Mouse (Mus musculus): ENCODE data around the gene Kif21a. TPM values are rescaled to one million over a fixed set of nuclear protein-coding genes. Genes with fewer than 3 reads are reported as not detected.
A peak's percentile ranks its signal among the peaks of the same experiment; 100 is the strongest.

Gene Kif21a
- polyA plus RNA-seq, 1 experiment from 2014 or later, result 14.0 TPM

GRCm38 (mm10) chr15:90962548-90962947, 87.2 kb downstream of the Kif21a start:
- no peak overlapping the region for H3K9ac ChIP-seq (ENCODE audit: low read depth, low read length)
- no peaks in the 10 kb centered on the region for H3K27me3 ChIP-seq (ENCODE audit: insufficient read depth, low read length)
- H3K4me2 ChIP-seq (ENCODE audit: low read length), result no peak overlapping the region
- DNase-seq (ENCODE audit: low spot score) (no peak), ATAC-seq (replicated peaks; ENCODE audit: low FRiP score, low read depth) (no peak)
- no peak overlapping the region for H3K4me3 ChIP-seq (replicated peaks; ENCODE audit: low read depth, low read length)
- no peak for TF ChIP-seq CTCF (IDR thresholded peaks at IDR 0.05; ENCODE audit: low read depth)
- H3K9me3 ChIP-seq (replicated peaks; ENCODE audit: low read length), result no peaks in the 10 kb centered on the region
- no peaks in the 10 kb centered on the region for H3K36me3 ChIP-seq (ENCODE audit: insufficient read depth, low read length)
- no peaks in the 10 kb centered on the region for H3K4me1 ChIP-seq (replicated peaks; ENCODE audit: insufficient read depth, low read length)
- whole genome bisulfite sequencing, result 79% methylated on average over 4 of the region's 4 CpGs
- no peak overlapping the region for H3K27ac ChIP-seq

- TF ChIP-seq CTCF (IDR thresholded peaks at IDR 0.05; ENCODE audit: low read depth), result no peak
- no peaks in the 10 kb centered on the region for H3K4me1 ChIP-seq (replicated peaks; ENCODE audit: insufficient read depth, low read length)
- H3K27me3 ChIP-seq (ENCODE audit: insufficient read depth, low read length), result no peaks in the 10 kb centered on the region
- no peak overlapping the region for H3K27ac ChIP-seq
- H3K9me3 ChIP-seq (replicated peaks; ENCODE audit: low read length), result no peaks in the 10 kb centered on the region
- no peak overlapping the region for H3K9ac ChIP-seq (ENCODE audit: low read depth, low read length)
- ATAC-seq (replicated peaks; ENCODE audit: low FRiP score, low read depth) (no peak), DNase-seq (ENCODE audit: low spot score) (no peak)
- no peak overlapping the region for H3K4me3 ChIP-seq (replicated peaks; ENCODE audit: low read depth, low read length)
- WGBS, result 56% methylated on average over 8 of the region's 8 CpGs
- no peak overlapping the region for H3K4me2 ChIP-seq (ENCODE audit: low read length)
- H3K36me3 ChIP-seq (ENCODE audit: insufficient read depth, low read length), result no peaks in the 10 kb centered on the region
These were observed 88.8 kb downstream of the Kif21a start for GRCm38 (mm10) chr15:90960831-90961554.

- Histone ChIP-seq H3K36me3 (ENCODE audit: insufficient read depth, low read length) (no peaks in the 10 kb centered on the region), H3K9ac (ENCODE audit: low read depth, low read length) (no peak overlapping the region), H3K27ac (no peak overlapping the region), H3K4me3 (replicated peaks; ENCODE audit: low read depth, low read length) (no peak overlapping the region), H3K4me1 (replicated peaks; ENCODE audit: insufficient read depth, low read length) (no peaks in the 10 kb centered on the region), H3K4me2 (ENCODE audit: low read length) (no peak overlapping the region), H3K27me3 (ENCODE audit: insufficient read depth, low read length) (no peaks in the 10 kb centered on the region), H3K9me3 (replicated peaks; ENCODE audit: low read length) (no peaks in the 10 kb centered on the region)
- WGBS, result 93% methylated on average over 6 of the region's 6 CpGs
- DNase-seq (ENCODE audit: low spot score), result peak; percentile 8
- peak; percentile 25; the same call in 1 of the 2 replicates for TF ChIP-seq CTCF (IDR thresholded peaks at IDR 0.05; ENCODE audit: low read depth)
- no peak for ATAC-seq (replicated peaks; ENCODE audit: low FRiP score, low read depth)
These were observed 98.4 kb downstream of the Kif21a start for GRCm38 (mm10) chr15:90951383-90951782.

DNA sequence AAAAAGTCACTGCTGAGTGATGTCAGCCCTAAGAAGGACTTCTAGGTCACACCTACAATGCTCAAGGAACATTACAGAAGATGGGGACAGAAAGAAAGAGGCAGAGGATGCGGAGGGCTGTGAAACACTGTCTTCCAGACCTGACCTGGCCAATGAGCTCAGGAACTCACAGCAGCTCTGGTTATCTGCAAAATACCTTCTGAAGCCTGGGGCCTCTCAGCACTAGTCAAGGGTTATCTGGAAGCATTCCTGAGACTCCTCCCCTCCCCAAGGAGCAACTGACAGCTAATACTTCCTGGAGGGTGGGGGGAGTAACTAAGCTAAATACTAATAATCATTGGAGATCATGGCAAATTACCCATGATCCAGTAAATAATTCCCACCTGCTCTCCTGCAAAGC, 111.3 kb downstream of the Kif21a start:
- 100% methylated on average over 1 of the region's 1 CpGs for WGBS
- Histone ChIP-seq H3K4me3 (replicated peaks; ENCODE audit: low read depth, low read length) (no peak overlapping the region), H3K9ac (ENCODE audit: low read depth, low read length) (no peak overlapping the region), H3K4me1 (replicated peaks; ENCODE audit: insufficient read depth, low read length) (no peaks in the 10 kb centered on the region), H3K27ac (no peak overlapping the region), H3K9me3 (replicated peaks; ENCODE audit: low read length) (no peaks in the 10 kb centered on the region), H3K27me3 (ENCODE audit: insufficient read depth, low read length) (no peaks in the 10 kb centered on the region), H3K4me2 (ENCODE audit: low read length) (no peak overlapping the region), H3K36me3 (ENCODE audit: insufficient read depth, low read length) (no peaks in the 10 kb centered on the region)
- no peak for TF ChIP-seq CTCF (IDR thresholded peaks at IDR 0.05; ENCODE audit: low read depth)
- ATAC-seq (replicated peaks; ENCODE audit: low FRiP score, low read depth), result no peak
- DNase-seq (ENCODE audit: low spot score), result no peak

DNA sequence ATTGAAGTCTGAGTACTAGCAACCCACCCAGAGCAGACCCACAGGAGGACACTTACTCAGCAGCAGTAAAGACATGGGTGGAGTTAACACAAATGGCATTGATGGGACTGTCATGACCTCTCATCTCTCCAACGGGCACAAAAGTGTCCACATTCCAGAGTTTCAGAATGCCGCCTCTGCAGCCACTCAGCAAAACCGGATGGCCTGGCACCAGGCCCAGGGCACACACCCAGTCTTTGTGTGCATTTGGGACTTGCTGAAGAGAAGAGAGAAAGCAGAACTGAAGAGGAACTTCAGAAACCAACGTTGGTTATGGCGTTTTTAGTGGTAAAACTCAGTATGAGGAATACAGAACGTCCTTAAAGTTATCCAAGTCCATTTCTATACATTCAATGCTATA, 114.2 kb downstream of the Kif21a start:
- H3K9me3 ChIP-seq (replicated peaks; ENCODE audit: low read length), result no peaks in the 10 kb centered on the region
- ATAC-seq (replicated peaks; ENCODE audit: low FRiP score, low read depth) (no peak), DNase-seq (ENCODE audit: low spot score) (no peak)
- no peak overlapping the region for H3K4me2 ChIP-seq (ENCODE audit: low read length)
- WGBS, result 77% methylated on average over 6 of the region's 6 CpGs
- no peaks in the 10 kb centered on the region for H3K36me3 ChIP-seq (ENCODE audit: insufficient read depth, low read length)
- no peak for TF ChIP-seq CTCF (IDR thresholded peaks at IDR 0.05; ENCODE audit: low read depth)
- H3K9ac ChIP-seq (ENCODE audit: low read depth, low read length), result no peak overlapping the region
- H3K27ac ChIP-seq, result no peak overlapping the region
- H3K4me1 ChIP-seq (replicated peaks; ENCODE audit: insufficient read depth, low read length), result no peaks in the 10 kb centered on the region
- H3K27me3 ChIP-seq (ENCODE audit: insufficient read depth, low read length), result no peaks in the 10 kb centered on the region
- H3K4me3 ChIP-seq (replicated peaks; ENCODE audit: low read depth, low read length), result no peak overlapping the region

GRCm38 (mm10) chr15:90931451-90931850, 118.3 kb downstream of the Kif21a start:
- H3K27ac ChIP-seq, result no peak overlapping the region
- WGBS, result 64% methylated on average over 5 of the region's 5 CpGs
- ATAC-seq (replicated peaks; ENCODE audit: low FRiP score, low read depth), result no peak

DNA sequence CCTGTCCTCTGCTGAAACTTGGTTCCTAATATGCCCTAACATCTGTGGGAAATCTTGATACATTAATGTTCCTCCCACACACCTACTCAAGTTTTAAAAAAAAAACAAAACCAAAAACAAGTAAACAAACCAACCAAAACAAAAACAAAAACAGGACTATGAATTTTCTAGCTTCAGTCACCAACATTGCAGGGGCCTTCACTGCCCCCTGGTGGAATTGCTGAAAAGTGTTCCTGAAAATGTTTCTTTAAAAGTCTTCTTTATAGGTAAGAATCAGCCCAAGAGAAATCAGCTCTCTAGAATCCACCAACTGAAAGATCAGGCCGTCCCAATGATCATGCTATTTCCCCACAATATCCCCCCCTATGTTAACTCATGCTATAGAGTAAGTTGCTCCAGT, 120.7 kb downstream of the Kif21a start:
- no peaks in the 10 kb centered on the region for H3K4me1 ChIP-seq (replicated peaks; ENCODE audit: insufficient read depth, low read length)
- TF ChIP-seq CTCF (IDR thresholded peaks at IDR 0.05; ENCODE audit: low read depth), result peak; percentile 85
- no peak overlapping the region for H3K9ac ChIP-seq (ENCODE audit: low read depth, low read length)
- H3K4me3 ChIP-seq (replicated peaks; ENCODE audit: low read depth, low read length), result no peak overlapping the region
- DNase-seq (ENCODE audit: low spot score) (peak; percentile 59), ATAC-seq (replicated peaks; ENCODE audit: low FRiP score, low read depth) (no peak)
- no peak overlapping the region for H3K27ac ChIP-seq
- no peaks in the 10 kb centered on the region for H3K27me3 ChIP-seq (ENCODE audit: insufficient read depth, low read length)
- H3K36me3 ChIP-seq (ENCODE audit: insufficient read depth, low read length), result no peaks in the 10 kb centered on the region
- no peak overlapping the region for H3K4me2 ChIP-seq (ENCODE audit: low read length)
- WGBS, result 6% methylated on average over 1 of the region's 1 CpGs
- no peaks in the 10 kb centered on the region for H3K9me3 ChIP-seq (replicated peaks; ENCODE audit: low read length)

More at GRCm38 (mm10) chr15:90931451-90931850, 118.3 kb downstream of the Kif21a start:
- Histone ChIP-seq H3K9ac (ENCODE audit: low read depth, low read length) (no peak overlapping the region), H3K4me3 (replicated peaks; ENCODE audit: low read depth, low read length) (no peak overlapping the region), H3K9me3 (replicated peaks; ENCODE audit: low read length) (no peaks in the 10 kb centered on the region), H3K4me1 (replicated peaks; ENCODE audit: insufficient read depth, low read length) (no peaks in the 10 kb centered on the region), H3K27me3 (ENCODE audit: insufficient read depth, low read length) (no peaks in the 10 kb centered on the region), H3K36me3 (ENCODE audit: insufficient read depth, low read length) (no peaks in the 10 kb centered on the region), H3K4me2 (ENCODE audit: low read length) (no peak overlapping the region)
- TF ChIP-seq CTCF (IDR thresholded peaks at IDR 0.05; ENCODE audit: low read depth), result no peak
- DNase-seq (ENCODE audit: low spot score), result no peak
